Mouse (Mus musculus): ENCODE measurements at regions not wholly inside any gene's neighbourhood (a gene's known extent, or its start where the extent isn't known, plus 50 kb on each side); places are given as distances from the start of the nearest gene placed in this dataset.

- H3K4me2 ChIP-seq = no peak overlapping the region
- H3K9ac ChIP-seq = no peak overlapping the region
- no peaks in the 10 kb centered on the region for H3K36me3 ChIP-seq
- H3K27ac ChIP-seq = no peak overlapping the region
- H3K4me1 ChIP-seq = 0 out of 2 replicates have a peak, but pooled peaks cover 3% of the 10 kb centered on the region
- WGBS = 87% methylated on average over 4 of the region's 4 CpGs
- no peaks in the 10 kb centered on the region for H3K27me3 ChIP-seq
- H3K4me3 ChIP-seq = no peak overlapping the region
- no peak for ATAC-seq (ENCODE audit: insufficient number of reproducible peaks, low FRiP score, low TSS enrichment, low read depth)
- no peaks in the 10 kb centered on the region for H3K9me3 ChIP-seq
Measured at GRCm38 (mm10) chr12:27657536-27657935, 315.2 kb upstream of the Sox11 start.

- no peak overlapping the region for H3K27ac ChIP-seq
- ATAC-seq (ENCODE audit: insufficient number of reproducible peaks, low FRiP score, low TSS enrichment, low read depth) = no peak
- no peak overlapping the region for H3K9ac ChIP-seq
- WGBS = 56% methylated on average over 4 of the region's 4 CpGs
- no peaks in the 10 kb centered on the region for H3K36me3 ChIP-seq
- H3K4me3 ChIP-seq = no peak overlapping the region
- no peaks in the 10 kb centered on the region for H3K9me3 ChIP-seq
- 0 out of 2 replicates have a peak, but pooled peaks cover 3% of the 10 kb centered on the region for H3K4me1 ChIP-seq
- H3K27me3 ChIP-seq = no peaks in the 10 kb centered on the region
- H3K4me2 ChIP-seq = no peak overlapping the region
Measured at GRCm38 (mm10) chr12:27653541-27653940, 311.2 kb upstream of the Sox11 start.

GRCm38 (mm10) chr12:27648602-27649001, 306.2 kb upstream of the Sox11 start:
- no peak for ATAC-seq (ENCODE audit: insufficient number of reproducible peaks, low FRiP score, low TSS enrichment, low read depth)
- H3K4me3 ChIP-seq = no peak overlapping the region
- H3K4me2 ChIP-seq = no peak overlapping the region
- no peaks in the 10 kb centered on the region for H3K9me3 ChIP-seq
- H3K4me1 ChIP-seq = no peaks in the 10 kb centered on the region
- no peaks in the 10 kb centered on the region for H3K36me3 ChIP-seq
- H3K9ac ChIP-seq = no peak overlapping the region
- 79% methylated on average over 4 of the region's 4 CpGs for WGBS
- H3K27ac ChIP-seq = no peak overlapping the region
- no peaks in the 10 kb centered on the region for H3K27me3 ChIP-seq

DNA sequence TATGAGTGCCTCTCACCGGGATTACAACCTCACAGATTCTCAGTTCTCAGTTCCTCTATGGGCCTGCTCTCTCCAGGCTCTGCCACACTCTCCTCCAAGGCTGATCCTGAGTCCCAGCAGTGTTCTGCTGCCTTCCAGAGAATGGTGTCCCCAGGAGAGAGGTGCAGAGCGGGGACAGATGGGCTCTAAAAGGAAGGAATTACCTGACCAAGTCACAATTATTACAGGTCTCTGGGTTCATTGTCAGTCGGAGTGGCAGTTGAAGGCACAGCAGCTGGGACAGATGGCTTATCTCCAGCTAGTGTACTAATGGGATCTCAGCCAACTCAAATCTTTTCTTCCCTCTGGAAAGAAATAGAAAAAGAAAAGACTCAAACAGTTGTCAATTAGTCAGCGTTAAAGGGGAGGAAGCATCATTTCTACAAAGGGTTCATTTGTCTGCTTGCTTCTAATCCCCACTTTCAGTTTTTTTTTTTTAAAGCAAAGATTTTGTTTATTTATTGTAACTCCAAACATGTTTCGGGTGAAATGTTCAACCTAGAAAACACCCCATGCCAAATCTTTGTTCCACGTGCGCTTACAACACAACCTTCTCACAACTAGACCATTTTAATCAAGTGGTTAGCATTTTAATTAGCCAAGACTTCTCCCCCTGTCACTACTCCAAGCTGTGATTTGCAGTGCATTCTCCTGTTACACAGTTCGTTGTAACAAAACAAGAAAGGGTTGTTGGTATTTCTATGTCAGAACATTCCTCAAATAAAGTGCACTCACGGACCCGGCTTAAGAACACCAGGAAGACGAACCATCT, 304.3 kb upstream of the Sox11 start:
- H3K9me3 ChIP-seq = no peaks in the 10 kb centered on the region
- 0 out of 2 replicates have a peak, but pooled peaks cover 3% of the 10 kb centered on the region for H3K27me3 ChIP-seq
- no peak overlapping the region for H3K9ac ChIP-seq
- ATAC-seq (ENCODE audit: insufficient number of reproducible peaks, low FRiP score, low TSS enrichment, low read depth) = no peak
- no peak overlapping the region for H3K4me3 ChIP-seq
- WGBS = 63% methylated on average over 11 of the region's 11 CpGs
- no peak overlapping the region for H3K27ac ChIP-seq
- no peaks in the 10 kb centered on the region for H3K36me3 ChIP-seq
- no peaks in the 10 kb centered on the region for H3K4me1 ChIP-seq
- no peak overlapping the region for H3K4me2 ChIP-seq

DNA sequence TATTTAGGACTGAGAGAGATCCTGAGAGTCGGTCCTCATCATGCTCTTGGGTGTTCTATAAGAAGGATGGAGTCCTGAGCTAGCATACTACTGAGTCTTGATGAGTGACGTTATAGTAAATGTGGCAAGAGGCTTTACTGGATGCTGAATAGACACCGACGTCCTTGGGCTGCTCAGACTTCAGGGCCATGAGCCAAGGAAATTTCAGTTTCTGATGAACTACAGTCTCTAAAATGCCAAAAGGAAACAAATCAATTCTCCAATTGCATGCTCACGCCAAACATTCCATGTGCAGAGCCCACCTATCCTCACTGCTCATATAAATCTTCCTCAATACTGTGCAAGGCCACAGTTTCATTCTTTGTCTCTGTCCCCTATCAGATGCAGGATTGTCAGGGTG, 277.2 kb upstream of the Sox11 start:
- Histone ChIP-seq H3K4me3 (no peak overlapping the region), H3K4me1 (no peaks in the 10 kb centered on the region), H3K36me3 (no peaks in the 10 kb centered on the region), H3K4me2 (no peak overlapping the region), H3K27ac (no peak overlapping the region), H3K9me3 (no peaks in the 10 kb centered on the region), H3K27me3 (no peaks in the 10 kb centered on the region), H3K9ac (no peak overlapping the region)
- ATAC-seq (ENCODE audit: insufficient number of reproducible peaks, low FRiP score, low TSS enrichment, low read depth) = no peak
- 63% methylated on average over 5 of the region's 5 CpGs for WGBS

GRCm38 (mm10) chr12:27604061-27604679, 261.8 kb upstream of the Sox11 start:
- Histone ChIP-seq H3K4me3 (no peak overlapping the region), H3K9me3 (no peaks in the 10 kb centered on the region), H3K36me3 (no peaks in the 10 kb centered on the region), H3K9ac (no peak overlapping the region), H3K27me3 (no peaks in the 10 kb centered on the region), H3K4me2 (no peak overlapping the region), H3K27ac (peak overlapping the region; percentile 66), H3K4me1 (peaks cover 10% of the 10 kb centered on the region; the same call in 1 of the 2 replicates)
- peak; percentile 93 for ATAC-seq (ENCODE audit: insufficient number of reproducible peaks, low FRiP score, low TSS enrichment, low read depth)
- 26% methylated on average over 1 of the region's 1 CpGs for WGBS

DNA sequence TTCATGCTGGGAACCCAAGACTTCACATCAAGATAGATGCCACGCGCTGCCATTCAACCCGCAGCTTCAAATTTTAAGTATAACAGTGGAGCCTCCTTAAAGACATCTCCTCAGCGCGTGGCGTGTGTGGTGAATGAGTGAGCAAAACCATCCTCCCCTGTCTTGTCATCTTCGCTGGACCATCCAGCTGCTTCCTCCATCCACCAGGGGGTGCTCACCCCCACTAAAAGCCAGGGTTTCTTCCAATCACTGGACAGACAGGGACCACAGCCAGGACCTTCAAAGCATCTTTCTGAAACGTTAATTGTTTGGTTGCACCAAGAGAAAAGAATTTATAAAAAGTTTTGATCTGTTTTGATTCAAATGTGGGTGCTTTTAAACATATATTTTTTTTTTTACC, 256.8 kb upstream of the Sox11 start:
- H3K4me1 ChIP-seq = peaks cover 1% of the 10 kb centered on the region; the same call in 1 of the 2 replicates
- H3K9ac ChIP-seq = no peak overlapping the region
- H3K4me2 ChIP-seq = no peak overlapping the region
- H3K36me3 ChIP-seq = no peaks in the 10 kb centered on the region
- ATAC-seq (ENCODE audit: insufficient number of reproducible peaks, low FRiP score, low TSS enrichment, low read depth) = no peak
- 41% methylated on average over 8 of the region's 8 CpGs for WGBS
- no peak overlapping the region for H3K4me3 ChIP-seq
- no peak overlapping the region for H3K27ac ChIP-seq
- H3K27me3 ChIP-seq = no peaks in the 10 kb centered on the region
- no peaks in the 10 kb centered on the region for H3K9me3 ChIP-seq

DNA sequence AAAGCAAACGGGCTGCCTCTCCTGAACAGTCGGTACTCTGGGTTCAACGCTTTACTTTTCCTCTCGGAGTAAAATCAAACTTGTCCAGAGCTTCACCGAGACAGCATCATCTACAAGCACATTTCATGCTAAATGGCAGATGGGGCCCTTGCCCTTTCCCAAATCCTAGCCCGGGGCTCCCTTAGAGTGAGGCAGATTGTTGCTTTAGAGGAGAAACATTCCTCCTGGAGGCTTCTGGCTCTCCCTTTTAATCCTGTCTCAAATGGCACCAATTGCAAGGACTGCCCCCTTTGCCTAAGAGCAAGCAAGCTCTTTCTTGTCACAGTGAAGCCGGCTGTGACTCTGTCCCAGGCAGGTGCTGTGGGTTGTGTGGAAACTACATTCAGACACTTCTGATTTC, 255.5 kb upstream of the Sox11 start:
- Histone ChIP-seq H3K27me3 (no peaks in the 10 kb centered on the region), H3K9me3 (no peaks in the 10 kb centered on the region), H3K4me3 (no peak overlapping the region), H3K36me3 (no peaks in the 10 kb centered on the region), H3K27ac (no peak overlapping the region), H3K4me2 (no peak overlapping the region), H3K9ac (no peak overlapping the region), H3K4me1 (no peaks in the 10 kb centered on the region)
- ATAC-seq (ENCODE audit: insufficient number of reproducible peaks, low FRiP score, low TSS enrichment, low read depth) = no peak
- 52% methylated on average over 7 of the region's 7 CpGs for WGBS

DNA sequence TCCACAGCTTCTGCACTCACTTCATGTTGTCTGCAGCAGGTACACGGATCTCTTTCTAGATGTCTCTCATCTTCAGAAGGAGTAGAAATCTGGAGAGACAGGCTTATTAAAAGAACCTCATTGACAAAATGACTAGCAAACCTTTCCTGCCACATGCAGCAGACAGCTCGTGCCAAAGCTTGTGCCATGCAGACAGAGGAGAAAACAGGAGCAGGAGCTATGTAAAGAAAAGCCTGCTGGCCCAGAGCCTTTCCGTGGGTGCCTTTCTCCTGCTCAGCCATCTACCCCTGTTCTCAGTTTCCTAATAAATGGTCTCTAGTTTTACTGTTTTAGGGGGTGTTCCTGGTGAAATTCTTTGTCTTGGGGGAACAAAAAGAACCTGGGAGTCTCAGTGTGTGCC, 254.9 kb upstream of the Sox11 start:
- Histone ChIP-seq H3K27ac (no peak overlapping the region), H3K9ac (no peak overlapping the region), H3K36me3 (no peaks in the 10 kb centered on the region), H3K9me3 (no peaks in the 10 kb centered on the region), H3K27me3 (no peaks in the 10 kb centered on the region), H3K4me3 (no peak overlapping the region), H3K4me1 (no peaks in the 10 kb centered on the region), H3K4me2 (no peak overlapping the region)
- ATAC-seq (ENCODE audit: insufficient number of reproducible peaks, low FRiP score, low TSS enrichment, low read depth) = no peak
- WGBS = 45% methylated on average over 3 of the region's 3 CpGs

- H3K4me1 ChIP-seq = no peaks in the 10 kb centered on the region
- no peak overlapping the region for H3K4me2 ChIP-seq
- H3K4me3 ChIP-seq = no peak overlapping the region
- no peak overlapping the region for H3K9ac ChIP-seq
- no peaks in the 10 kb centered on the region for H3K27me3 ChIP-seq
- WGBS = 76% methylated on average over 2 of the region's 2 CpGs
- no peaks in the 10 kb centered on the region for H3K36me3 ChIP-seq
- H3K27ac ChIP-seq = no peak overlapping the region
- no peak for ATAC-seq (ENCODE audit: insufficient number of reproducible peaks, low FRiP score, low TSS enrichment, low read depth)
- no peaks in the 10 kb centered on the region for H3K9me3 ChIP-seq
Measured at GRCm38 (mm10) chr12:27595576-27595975, 253.2 kb upstream of the Sox11 start.

GRCm38 (mm10) chr12:27593436-27593835, 251.1 kb upstream of the Sox11 start:
- no peaks in the 10 kb centered on the region for H3K27me3 ChIP-seq
- no peaks in the 10 kb centered on the region for H3K4me1 ChIP-seq
- H3K27ac ChIP-seq = no peak overlapping the region
- no peaks in the 10 kb centered on the region for H3K36me3 ChIP-seq
- no peaks in the 10 kb centered on the region for H3K9me3 ChIP-seq
- H3K4me3 ChIP-seq = no peak overlapping the region
- no peak for ATAC-seq (ENCODE audit: insufficient number of reproducible peaks, low FRiP score, low TSS enrichment, low read depth)
- H3K9ac ChIP-seq = no peak overlapping the region
- WGBS = 69% methylated on average over 1 of the region's 1 CpGs
- no peak overlapping the region for H3K4me2 ChIP-seq

DNA sequence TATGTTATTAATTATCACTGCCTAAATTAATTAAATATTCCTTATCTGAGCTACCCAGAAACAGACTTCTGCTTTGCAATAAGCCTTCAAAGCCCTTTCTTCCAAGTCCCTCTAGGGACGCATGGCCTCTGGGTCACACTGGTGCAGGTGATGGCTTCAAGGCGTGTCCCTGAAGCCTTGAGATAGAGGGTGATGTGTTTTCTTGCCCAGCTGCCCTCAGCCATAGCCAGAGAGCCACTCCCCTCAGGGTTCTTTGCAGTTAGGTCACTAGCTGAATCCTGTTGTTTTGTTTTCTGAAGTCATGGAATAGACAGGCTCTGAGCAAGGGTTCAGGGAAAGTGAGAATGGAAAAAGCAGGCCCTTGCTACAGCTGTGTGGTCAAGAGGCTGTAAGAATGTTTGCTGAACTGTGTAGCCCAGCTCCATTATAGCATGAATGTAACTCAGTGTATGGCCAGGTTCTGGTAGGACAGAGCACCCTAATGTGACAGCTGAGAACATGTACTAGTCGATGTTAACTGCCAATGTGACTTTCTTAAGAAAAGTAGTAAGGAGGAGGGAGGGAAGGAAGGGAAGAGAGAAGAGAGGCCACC, 233.8 kb upstream of the Sox11 start:
- no peaks in the 10 kb centered on the region for H3K36me3 ChIP-seq
- WGBS = 53% methylated on average over 3 of the region's 3 CpGs
- H3K27me3 ChIP-seq = no peaks in the 10 kb centered on the region
- H3K4me3 ChIP-seq = no peak overlapping the region
- no peak overlapping the region for H3K27ac ChIP-seq
- ATAC-seq (ENCODE audit: insufficient number of reproducible peaks, low FRiP score, low TSS enrichment, low read depth) = no peak
- no peak overlapping the region for H3K9ac ChIP-seq
- H3K9me3 ChIP-seq = no peaks in the 10 kb centered on the region
- H3K4me2 ChIP-seq = no peak overlapping the region
- H3K4me1 ChIP-seq = no peaks in the 10 kb centered on the region; the same call in 1 of the 2 replicates
